Mouse (Mus musculus): Measurements from ENCODE around the gene Snd1.

DNA sequence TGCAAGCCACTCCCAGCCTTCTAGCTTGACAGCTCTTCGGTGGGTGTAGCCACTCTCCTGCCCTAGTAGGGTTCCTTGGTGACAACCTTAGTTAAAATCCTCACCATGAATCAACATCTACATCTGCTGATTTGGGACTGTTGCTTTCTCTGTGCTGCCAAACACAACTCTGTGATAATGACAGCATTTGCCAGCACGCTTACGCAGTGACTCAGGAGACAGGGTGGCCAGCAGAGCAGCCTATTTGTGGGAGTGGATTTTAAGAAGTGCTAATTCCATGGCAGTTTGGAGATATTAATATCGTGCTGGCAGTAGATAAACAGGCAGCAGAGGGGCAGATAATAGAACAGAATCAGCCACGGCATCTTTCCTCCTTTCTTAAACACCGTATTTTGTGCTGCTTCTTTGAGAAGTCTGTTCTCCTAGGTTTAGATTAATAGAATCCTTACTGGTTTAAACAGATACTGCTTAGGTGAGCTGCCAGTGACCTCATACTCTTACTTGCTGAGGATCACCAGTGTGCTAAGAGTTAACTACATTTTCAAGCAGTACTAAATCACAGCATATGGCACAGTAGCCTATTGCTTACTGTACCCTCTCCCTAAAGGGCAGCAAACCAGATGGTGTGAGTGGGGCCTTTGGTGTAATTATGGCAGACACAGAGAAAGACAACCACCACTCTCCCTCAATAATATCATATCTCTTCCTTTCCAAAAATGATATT lies 230.6 kb downstream of the Snd1 start:
- TF ChIP-seq CTCF (IDR thresholded peaks at IDR 0.05; ENCODE audit: borderline replicate concordance, insufficient read depth, low read length) (no peak), POLR2A (IDR thresholded peaks at IDR 0.05; ENCODE audit: low read depth, low read length) (no peak)

All from embryonic fibroblast, embryonic 13.5 days (primary cell).